Mouse (Mus musculus): ENCODE data around the gene Pgm5. TPM values are rescaled to one million over a fixed set of nuclear protein-coding genes. Genes with fewer than 3 reads are reported as not detected.

Gene Pgm5
- polyA plus RNA-seq, 1 experiment: not detected

DNA sequence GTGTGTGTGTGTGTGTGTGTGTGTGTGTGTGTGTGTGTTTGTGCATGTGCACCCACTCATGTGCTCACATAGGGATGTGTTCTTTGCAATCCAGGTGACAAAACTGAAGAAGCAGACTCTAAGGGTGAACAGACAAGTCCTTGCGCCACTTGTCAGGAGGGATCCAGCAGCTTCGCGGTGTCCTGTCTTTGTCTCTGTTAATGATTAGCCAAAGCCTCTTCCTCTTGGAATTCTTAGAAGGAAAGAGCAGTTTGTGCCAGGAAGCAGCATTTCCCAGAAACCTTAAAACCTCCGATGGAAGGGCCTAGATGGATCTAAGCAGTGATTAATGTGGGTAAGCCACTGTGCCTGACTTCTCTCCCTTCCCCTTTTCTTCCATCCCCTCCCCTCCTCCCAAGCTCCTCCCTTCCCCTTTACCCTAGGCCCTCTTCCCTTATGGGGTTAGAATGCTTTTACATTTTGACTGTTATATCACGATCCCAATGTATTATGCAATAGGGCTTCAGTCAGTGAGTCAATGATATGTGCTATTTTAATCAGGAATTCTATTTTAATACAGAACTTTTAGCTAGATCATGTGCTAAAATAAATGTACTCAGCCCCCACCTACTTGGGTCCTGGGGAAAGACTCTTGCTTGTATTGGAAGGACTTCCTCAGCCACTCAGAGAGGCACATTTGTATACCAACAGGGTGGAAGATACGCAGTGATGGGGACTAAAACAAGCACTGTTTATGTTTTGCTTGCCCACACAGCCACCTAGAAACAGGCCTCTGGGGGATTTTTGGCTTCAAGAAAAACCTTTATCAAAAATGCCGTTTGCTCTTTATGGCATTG, 154.4 kb downstream of the Pgm5 start:
- no peak for TF ChIP-seq GATA1 (IDR thresholded peaks at IDR 0.05; ENCODE audit: low read length)

DNA sequence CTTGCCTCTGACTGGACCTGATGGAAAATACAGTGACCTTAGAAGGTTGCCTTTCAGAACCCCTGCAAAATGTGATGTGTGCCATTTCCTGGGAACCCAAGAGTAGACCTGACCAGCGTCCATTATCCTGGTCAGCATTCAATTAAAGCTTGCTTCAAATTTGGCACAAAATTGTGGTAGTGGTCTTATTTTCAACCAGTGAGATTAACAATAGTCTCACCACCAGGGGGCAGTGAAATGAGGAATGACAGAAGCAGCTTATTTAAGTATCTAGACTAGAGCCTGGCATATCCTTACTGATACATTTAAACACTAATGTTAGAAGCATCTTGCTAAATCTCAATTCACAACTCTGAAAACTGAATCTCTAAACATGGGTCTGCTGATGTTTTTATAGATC, 156.3 kb downstream of the Pgm5 start:
- TF ChIP-seq GATA1 (IDR thresholded peaks at IDR 0.05; ENCODE audit: low read length): no peak

DNA sequence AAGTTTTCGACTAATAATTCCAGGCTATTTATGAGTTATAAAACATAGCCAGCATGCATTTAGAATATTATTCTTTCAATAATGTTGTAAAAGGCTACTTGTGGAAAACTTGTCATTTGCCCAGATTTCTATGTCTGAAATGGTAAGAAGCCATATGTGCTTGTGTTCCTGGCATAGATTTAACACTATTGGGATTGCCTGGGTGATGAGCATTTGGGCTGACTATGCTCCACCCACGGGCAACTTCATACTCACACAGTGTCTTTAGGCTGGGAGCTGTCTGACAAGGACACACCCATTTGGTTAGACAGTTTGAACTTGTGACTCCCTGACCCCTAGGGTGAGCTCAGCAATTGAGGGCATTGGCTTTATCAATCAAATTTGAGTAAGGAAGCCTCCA, 157.3 kb downstream of the Pgm5 start:
- TF ChIP-seq GATA1 (IDR thresholded peaks at IDR 0.05; ENCODE audit: low read length): no peak

DNA sequence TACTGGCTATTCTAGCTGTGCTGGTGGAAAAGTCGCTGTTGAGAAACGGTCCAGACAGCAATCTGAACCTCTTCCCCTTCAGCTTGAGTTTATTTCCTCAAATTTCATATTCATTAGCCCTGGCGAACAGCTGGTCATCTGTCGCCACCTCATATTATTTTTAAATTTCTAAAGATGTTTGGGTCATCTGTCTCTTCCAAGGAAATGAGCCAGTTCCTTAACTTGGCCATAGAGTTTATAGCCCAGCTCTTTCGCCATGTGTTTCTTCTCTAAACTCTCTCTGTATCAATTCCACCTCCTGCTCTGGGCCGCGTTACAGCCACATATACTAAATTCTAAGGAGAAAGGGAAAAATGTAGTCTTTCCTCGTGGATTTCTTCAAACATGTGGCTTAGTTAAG, 158.0 kb downstream of the Pgm5 start:
- no peak for TF ChIP-seq GATA1 (IDR thresholded peaks at IDR 0.05; ENCODE audit: low read length)

DNA sequence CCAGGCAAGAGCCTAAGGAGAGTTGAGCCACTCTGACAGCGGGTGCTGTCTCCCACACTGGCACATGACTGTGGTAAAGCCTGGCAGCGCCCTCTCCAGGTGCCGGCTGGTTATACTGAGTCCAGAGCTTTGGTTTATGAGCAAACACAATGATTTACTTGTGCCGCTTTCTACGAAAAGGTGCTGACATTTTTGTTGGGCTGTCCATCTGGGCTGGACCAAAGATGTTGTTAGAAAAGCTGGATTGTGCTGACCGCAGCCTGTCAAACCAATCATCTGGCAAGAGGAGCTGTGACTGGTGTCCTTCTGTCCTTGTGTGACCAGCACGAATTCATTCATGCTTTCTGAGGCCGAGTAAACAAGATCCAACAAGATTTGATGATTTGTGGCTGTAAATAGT, 159.9 kb downstream of the Pgm5 start:
- no peak for TF ChIP-seq GATA1 (IDR thresholded peaks at IDR 0.05; ENCODE audit: low read length)

DNA sequence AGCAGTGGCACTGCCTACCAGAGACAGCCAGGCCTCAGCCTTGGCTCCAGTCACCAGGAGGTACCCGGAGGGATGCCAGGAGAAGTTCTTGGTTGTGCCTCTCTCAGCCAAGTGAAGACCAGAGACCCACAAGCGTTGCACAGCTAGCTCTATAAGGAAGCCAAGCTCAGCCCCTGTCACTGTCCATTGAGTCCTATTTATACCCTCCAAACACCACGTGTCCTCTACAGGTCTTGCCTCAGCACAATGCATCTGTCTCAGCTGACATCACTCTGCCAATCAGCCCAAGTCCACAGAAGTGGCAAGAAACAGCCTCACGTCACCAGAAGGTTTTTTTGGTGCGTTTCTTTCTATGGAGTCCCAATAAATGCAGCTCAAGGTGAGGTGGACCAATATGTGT, 161.0 kb downstream of the Pgm5 start:
- no peak for TF ChIP-seq GATA1 (IDR thresholded peaks at IDR 0.05; ENCODE audit: low read length)

DNA sequence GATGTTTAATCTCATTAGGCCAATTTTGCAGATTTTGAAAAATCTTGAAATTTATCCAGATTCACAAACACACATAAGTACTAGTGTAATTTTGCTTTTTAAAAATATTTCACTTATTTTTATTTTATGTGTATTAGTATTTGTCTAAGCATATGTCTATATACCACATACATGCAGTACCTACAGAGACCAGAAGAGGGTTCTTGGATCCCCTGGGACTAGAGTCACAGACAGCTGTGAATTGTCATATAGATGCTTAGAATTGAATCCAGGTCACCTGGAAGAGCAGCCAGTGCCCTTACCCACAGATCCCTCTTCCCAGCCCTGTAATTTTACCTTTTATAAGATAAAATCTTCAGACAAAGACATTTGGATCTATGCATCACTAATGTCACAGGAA, 161.7 kb downstream of the Pgm5 start:
- TF ChIP-seq GATA1 (IDR thresholded peaks at IDR 0.05; ENCODE audit: low read length): no peak

DNA sequence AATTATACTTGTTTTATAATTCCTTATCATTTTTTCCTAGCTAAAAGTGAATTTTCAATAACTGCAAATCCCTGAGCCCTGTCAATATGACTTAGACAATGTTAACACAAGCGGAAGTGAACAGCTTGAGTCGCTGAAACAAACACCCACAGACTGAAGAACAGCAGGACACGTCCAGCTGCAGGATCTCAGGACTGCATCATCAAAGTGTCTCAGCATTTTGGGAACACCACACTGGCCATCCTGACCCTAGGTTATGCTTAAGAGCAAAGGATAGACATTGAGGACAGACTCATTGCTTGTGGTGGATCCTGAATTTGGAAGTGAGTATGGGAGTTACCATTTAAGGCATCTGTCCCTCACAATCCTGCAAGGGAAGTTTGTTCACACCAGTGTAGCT, 162.5 kb downstream of the Pgm5 start:
- TF ChIP-seq GATA1 (IDR thresholded peaks at IDR 0.05; ENCODE audit: low read length): no peak

DNA sequence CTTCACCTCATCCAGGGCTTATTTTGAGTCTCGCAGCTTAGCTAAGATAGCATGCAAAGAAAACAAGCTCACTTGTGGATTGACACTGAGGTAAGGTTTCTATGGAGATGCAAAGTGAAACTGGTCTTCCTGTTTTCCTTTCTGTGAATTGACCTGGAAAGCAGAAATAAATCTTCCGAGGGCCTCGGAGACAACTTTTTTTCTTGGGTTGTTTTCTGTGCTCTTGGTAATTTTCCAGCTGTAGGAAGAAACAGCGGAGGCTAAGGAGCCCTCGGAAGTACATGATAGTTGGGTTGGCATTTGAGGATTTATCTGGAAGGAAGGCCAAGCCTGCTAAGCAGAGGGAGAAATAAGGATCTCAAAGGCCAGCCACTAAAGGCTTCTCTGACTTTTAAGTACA, 163.0 kb downstream of the Pgm5 start:
- TF ChIP-seq GATA1 (IDR thresholded peaks at IDR 0.05; ENCODE audit: low read length): no peak

DNA sequence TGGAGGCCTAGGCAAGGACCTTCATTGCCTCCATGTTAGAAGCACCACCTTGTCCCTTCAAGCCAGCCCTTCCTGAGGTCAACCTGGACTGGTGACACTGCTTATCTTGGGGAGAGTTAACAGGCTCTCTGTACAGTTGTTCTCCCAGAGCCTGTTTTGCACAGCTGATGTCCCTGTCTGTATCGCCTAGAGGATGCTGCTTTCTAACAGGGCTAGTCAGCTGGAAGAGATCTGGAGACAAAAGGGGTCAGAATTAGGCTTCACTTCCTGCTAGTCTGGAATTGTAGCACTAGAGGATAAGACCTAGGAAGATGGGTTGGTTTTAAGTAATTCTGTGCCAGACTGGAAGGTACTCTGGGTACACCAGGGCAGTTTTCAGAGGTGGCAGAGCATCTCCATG, 163.7 kb downstream of the Pgm5 start:
- TF ChIP-seq GATA1 (IDR thresholded peaks at IDR 0.05; ENCODE audit: low read length): no peak

DNA sequence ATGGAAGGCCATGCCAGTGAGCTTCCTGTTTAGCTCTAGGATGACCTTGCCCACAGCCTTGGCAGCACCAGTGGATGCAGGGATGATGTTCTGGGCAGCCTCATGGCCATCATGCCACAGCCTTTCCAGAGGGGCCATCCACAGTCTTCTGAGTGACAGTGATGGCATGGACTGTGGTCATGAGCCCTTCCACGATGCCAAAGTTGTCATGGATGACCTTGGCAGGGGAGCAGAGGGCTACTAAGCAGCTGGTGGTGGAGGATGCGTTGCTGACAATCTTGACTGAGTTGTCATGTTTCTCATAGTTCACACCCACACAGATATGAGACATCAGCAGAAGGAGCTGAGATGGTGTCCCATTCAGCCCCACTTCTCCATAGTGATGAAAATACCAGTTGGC, 169.0 kb downstream of the Pgm5 start:
- no peak for TF ChIP-seq GATA1 (IDR thresholded peaks at IDR 0.05; ENCODE audit: low read length)

DNA sequence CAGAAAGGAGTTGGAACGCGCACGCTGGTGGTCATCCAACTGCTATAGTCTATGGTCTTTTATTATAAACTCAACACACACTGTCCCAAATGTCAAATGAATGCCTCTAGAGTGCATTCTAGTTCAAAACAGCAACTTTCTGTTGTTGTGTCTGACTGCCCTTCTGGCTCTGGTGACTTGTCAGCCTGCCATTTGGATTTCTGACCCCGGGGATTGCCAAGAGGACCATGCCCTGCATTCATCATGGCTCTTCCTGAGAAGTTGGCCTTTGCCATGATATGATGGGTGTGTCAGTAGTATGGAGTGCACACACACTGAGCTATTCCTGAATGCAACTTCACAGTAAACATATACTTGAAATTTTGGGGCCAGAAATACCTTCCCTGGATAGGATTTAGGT, 172.1 kb downstream of the Pgm5 start:
- no peak for TF ChIP-seq GATA1 (IDR thresholded peaks at IDR 0.05; ENCODE audit: low read length)

DNA sequence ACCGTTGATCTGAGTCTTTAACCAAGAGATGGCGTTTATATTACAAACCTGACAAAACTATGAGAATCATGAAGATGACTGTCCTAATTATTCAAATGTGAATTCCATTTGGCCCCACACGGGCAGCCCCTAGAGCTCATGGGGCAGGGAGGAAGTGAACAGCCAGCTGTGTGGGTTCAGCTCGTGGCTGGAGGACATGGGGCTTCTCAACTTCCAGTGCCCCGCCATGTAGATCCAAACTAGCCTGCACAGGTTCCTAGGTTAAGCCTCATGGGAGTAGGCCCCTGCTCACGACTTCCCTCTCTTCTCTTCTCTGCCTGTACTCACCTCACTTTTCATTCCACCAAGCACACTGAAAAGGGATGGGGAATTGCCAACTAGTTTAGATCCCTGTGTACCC, 173.3 kb downstream of the Pgm5 start:
- TF ChIP-seq GATA1 (IDR thresholded peaks at IDR 0.05; ENCODE audit: low read length): no peak

DNA sequence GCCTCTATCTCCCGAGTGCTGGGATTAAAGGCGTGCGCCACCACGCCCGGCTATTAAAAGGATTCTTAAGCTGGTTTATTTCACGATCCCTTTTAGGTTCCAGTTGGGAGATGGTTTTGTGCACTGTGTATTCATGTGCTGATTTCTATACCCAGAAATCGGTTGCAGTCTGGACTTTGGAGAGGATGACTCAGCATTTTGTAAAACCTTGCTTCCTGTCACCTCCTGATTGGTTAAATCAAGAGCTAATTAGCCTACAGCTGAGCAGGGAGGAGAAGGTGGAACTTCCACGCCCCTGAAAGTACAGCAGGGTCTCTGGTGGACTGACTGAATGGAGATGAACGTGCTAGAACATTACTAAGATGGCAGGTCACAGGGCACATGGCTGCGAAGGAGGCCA, 175.2 kb downstream of the Pgm5 start:
- TF ChIP-seq GATA1 (IDR thresholded peaks at IDR 0.05; ENCODE audit: low read length): no peak

DNA sequence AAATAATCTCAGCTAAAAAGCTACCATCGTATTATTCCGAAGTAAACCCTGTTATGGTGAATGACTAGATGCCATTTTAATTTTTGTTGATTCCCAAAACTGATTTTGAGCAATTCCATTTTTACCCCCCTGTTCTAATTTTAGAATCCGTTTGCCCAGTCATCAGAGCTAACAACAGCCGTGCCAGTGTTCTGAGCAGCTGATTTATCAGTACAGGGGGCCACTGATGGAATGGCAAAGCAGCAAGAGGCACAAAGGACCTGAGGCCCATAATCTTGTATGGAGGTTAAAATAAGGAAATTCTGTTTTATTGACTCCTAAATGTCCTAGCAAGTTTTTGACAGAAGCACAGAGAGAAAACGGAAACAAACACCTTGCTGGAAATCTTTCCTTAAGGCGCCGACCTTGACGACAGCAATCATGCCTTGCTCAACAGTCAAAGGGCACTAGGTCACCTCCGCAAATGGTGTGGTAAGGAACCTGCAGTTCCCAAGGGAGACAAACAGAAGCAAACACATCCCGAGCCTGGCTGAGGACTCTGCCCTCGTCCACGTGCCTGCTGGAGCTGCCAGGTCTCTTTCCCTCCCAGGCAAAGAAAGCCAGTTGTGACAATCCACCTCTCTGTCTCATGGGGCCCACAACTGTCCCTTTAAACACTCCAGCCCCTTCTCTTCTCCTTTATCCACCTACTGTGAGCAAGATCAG, 178.5 kb downstream of the Pgm5 start:
- no peak for TF ChIP-seq GATA1 (IDR thresholded peaks at IDR 0.05; ENCODE audit: low read length)

DNA sequence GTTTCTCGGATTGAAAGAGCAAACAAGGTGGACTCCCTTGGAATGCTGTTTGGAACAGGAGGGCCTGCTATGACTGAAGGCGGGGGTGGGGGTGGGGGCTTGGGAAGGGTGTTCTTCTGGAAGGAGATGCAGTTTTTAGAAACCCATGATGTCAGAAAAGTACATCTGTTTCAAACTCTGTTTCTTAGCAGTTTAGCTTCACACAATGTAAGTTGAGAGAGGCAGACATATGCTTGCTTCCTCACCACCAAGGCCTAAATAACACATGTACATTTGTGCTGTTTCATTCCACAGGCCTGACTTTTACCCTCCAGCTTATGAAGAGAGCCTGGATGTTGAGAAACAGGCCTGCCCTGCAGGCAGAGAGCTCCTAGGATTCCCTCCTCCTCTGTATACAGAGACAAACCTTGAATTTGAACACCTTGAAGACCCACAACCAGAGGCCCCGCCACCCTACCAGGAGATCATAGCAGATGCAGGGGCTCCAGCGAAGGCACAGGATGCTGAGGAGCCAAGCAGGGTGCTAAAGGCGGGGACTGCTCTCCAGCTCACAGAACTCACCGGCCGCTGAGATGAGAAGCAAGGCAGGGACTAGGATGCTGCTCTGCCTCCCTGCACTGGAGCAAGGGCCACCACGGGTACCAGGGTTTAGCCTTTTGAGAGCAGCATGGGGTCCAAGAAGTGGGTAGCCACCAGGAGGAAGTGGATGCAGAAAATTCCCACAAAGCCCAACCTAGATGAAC, 184.2 kb downstream of the Pgm5 start:
- TF ChIP-seq GATA1 (IDR thresholded peaks at IDR 0.05; ENCODE audit: low read length): no peak
